Mouse (Mus musculus) right cerebral cortex, postnatal 4 days (tissue): ENCODE measurements around the gene H2-Q10.
"Not testable (repeated sequence)": the region's sequence is repeated elsewhere in the genome, so short reads cannot be mapped to it uniquely, and the experiment has no call there.

ENCODE experiments used
- DNase-seq: peaks from one replicate; pipeline ENCODE4 v3.0.0-alpha.2; 2022

H2-Q10 gene

DNA sequence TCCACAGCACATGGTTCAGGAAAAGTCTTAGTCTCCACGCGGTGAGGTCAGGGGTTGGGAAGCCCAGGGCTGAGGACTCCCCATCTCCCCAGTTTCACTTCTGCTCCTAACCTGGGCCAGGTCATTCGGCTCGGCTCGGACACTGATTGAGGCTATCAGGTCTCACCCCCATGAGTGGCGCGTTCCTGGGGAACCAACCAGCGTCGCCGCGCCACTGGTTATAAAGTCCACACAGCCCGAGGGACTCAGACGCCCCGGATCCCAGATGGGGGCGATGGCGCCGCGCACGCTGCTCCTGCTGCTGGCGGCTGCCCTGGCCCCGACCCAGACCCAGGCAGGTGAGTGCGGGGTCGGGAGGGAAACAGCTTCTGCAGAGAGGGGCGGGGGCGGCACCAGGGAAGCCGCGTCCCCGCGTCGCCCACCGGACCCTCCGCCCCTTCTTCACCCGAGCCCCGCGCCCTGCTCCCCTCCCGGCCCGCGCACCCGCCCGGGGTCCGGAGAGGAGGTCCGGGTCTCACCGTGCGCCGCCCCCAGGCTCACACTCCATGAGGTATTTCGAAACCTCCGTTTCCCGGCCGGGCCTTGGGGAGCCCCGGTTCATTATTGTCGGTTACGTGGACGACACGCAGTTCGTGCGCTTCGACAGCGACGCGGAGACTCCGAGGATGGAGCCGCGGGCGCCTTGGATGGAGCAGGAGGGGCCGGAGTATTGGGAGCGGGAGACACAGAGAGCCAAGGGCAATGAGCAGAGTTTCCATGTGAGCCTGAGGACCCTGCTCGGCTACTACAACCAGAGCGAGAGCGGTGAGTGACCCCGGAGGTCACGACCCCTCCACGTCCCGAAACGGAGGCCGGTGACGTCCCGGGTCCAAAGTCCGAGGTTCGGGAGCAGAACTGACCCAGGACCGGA is at the start of gene H2-Q10:
Gene H2-Q10 (plus strand): TSS at position 248 of the 910 bp plus-strand sequence.
- DNase-seq: peak; percentile 6

DNA sequence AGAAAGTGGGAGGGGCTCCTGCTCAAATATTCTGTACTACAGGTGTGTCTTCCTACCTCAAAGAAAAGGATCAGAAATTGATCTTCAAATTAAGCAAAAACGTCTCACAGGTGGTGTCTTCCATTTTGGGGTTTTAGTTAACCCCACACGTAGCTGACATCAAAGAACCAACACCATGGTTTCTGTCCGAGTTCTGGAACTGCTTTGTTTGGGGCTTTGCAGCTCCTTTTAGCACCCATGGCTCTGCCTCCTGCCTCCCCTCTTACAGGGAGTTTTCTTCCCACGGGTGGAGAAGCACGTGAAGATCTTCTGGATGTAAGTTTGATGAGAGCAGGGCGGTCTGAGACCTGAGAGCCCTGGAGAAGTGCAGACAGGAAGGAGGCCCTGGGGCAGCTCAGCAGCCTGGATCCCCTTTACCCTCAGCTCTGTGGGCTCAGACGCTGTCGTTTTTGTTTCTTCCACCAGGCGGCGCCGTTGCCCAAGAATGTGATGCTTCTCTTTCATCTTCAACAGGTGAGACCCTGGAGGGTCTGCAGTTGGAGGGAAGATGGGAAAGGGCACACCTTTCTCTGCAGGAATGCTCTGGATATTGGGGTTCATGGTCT is 49.6 kb upstream of the H2-Q10 start:
- DNase-seq: peak; percentile 85

DNA sequence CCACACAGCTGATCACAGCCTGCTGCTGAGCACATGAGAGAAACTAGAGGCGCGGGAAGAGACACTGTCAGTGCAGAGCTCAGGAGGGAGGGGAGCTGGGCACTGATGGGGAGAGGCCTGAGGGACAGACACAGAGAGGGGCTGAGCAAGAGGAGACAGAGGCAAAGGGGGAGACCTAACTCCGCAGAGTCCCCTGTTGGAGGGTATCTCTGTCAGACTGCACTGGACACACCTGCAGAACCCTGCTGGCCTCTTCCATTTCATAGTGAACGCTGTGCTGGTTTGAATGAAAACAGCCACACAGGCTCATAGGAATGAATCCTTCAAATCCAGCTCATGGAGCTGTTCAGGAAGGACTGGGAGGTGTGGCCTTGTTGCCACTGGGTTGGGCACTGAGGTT is 48.6 kb upstream of the H2-Q10 start:
- DNase-seq: not testable (repeated sequence)

DNA sequence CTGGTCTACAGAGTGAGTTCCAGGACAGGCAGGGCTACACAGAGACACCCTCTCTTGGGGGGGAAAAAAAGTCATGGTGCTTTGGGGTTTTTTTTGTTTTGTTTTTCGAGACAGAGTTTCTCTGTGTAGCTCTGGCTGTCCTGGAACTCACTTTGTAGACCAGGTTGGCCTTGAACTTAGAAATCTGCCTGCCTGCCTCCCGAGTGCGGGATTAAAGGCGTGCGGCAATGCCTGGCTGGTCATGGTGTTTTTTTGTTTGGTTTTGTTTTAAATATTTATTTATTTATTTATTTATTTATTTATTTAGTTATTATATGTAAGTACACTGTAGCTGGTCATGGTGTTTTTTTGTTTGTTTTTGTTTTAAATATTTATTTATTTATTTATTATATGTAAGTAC is 47.5 kb upstream of the H2-Q10 start:
- not testable (repeated sequence) for DNase-seq

DNA sequence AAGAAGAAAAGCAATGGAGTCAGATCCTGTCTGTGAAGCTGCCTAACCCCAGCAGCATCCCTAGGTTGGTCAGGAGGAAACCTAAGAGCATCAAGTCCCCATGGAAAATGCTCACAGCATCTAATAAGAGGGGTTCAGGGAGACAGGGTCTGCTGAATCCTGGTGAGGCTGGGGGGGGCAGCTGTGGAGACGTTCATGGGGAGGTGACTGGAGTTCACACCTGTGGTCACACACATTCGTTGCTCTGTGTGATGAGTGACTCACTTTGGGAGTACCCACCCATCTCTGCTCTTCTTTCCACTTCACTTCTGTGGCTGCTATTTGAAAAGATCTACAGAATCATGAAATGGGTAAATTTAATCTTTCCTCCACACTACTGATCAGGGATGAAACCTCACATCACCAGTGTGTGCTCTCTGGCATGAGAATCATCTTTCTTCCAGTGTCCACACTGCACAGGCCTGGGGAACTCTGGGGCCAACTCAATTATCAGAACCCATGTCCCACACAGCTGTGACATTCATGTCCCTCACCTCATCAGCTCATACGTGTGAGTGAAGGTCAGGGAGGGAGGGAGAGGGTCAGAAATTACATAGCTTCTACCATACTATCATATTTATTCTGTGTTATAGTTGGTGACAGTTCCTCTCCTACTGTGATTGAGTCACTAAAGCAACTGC is 46.6 kb upstream of the H2-Q10 start:
- not testable (repeated sequence) for DNase-seq

DNA sequence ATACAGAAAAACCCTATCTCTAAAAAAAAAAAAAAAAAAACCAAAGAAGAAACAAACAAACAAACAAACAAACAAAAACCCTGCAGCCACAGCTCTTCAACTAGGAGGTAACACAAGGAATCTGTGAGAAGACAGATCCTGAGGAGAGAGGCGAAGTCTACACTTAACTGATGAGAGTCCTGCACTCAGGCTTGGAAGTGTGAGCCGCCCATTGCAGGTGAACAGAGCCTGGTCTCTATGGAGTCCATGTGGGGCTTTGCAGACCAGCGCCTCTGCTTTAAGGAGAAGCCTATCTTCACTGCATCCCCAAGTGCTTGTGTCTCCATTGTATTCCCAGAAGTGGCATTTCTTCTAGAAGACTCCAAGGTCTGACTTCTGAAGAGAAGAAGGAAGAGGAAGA is 45.8 kb upstream of the H2-Q10 start:
- not testable (repeated sequence) for DNase-seq

DNA sequence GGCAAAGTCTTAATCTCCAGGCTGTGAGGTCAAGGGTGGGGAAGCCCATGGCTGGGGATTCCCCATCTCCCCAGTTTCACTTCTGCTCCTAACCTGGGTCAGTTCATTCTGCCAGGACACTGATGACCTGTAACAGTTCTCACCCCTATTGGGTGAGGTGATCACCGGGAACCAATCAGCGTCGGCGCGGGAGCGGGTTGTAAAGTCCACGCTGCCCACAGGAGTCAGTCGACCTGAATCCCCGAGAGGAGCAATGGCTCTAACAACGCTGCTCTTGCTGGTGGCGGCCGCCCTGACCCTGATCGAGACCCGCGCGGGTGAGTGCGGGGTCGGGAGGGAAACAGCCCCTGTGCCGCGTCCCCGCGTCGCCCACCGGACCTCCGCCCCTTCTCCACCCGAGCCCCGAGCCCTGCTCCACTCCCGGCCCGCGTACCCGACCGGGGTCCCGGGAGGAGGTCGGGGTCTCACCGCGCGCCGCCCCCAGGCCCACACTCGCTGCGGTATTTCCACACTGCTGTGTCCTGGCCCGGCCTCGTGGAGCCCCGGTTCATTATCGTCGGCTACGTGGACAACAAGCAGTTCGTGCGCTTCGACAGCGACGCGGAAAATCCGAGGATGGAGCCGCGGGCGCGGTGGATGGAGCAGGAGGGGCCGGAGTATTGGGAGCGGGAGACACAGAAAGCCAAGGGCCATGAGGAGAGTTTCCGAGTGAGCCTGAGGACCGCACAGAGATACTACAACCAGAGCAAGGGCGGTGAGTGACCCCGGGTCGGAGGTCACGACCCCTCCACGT is 45.1 kb upstream of the H2-Q10 start, which contains the start of gene H2-Q6:
Gene H2-Q6 (plus strand): TSS at position 227 of the 793 bp plus-strand sequence.
- DNase-seq: not testable (repeated sequence)

DNA sequence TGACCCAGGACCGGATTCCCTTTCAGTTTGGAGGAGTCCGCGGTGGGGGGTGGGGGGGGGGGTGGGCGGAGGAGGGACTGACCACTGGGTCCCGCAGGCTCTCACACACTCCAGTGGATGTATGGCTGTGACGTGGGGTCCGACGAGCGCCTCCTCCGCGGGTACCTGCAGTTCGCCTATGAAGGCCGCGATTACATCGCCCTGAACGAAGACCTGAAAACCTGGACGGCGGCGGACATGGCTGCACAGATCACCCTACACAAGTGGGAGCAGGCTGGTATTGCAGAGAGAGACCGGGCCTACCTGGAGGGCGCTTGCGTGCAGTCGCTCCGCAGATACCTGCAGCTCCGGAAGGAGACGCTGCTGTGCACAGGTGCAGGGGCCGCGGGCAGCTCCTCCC is 44.4 kb upstream of the H2-Q10 start:
- not testable (repeated sequence) for DNase-seq

DNA sequence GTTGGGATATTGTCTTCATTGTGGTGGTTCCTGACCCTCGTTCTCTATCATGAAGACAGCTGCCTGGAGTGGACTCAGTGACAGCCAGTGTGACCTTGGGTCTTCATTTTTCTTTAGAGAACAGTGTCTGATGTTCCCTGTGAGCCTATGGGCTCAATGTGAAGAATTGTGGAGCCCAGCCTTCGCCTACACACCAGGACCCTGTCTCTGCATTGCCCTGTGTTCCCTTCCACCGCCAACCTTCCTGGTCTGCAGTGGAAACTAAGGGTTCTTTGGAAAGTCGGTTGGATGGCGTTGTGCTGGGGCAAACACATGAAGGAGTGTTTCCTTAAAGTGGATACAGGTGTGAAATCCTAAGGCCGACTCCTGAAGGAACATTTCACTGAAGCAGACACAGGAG is 41.0 kb upstream of the H2-Q10 start:
- not testable (repeated sequence) for DNase-seq

DNA sequence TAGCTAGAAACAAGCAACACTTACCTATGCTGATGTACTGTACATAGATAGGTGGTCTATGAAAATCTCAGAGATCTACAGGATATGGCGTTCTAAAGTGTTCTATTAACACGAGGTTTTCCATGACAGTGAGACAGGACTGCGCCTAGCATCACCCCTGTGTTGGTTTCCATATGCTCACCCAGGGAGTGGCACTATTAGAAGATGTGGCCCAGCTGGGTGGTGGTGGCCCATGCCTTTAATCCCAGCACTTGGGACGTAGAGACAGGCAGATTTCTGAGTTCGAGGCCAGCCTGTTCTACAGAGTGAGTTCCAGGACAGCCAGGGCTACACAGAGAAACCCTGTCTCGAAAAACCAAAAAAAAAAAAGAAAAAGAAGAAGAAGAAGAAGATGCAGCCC is 39.2 kb upstream of the H2-Q10 start:
- DNase-seq: not testable (repeated sequence)

DNA sequence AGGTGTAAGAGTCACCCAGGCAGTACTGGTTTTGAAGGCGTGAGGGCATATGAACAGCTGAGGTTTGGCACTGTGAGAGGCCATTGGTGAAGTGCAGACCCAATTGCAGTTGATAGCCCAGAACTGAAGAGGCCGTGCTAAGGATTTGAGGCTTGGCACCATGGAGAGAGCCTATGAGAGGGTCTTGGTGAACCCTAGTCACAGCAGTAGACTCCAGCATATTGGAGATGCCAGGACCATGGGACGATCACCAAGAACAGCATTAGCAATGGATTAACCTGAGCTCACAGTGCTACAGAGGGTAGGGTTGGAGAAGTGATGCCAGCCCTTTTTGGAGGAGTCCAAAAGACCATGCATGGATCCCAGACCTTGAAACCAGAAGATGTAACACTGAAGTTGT is 37.7 kb upstream of the H2-Q10 start:
- DNase-seq: not testable (repeated sequence)

DNA sequence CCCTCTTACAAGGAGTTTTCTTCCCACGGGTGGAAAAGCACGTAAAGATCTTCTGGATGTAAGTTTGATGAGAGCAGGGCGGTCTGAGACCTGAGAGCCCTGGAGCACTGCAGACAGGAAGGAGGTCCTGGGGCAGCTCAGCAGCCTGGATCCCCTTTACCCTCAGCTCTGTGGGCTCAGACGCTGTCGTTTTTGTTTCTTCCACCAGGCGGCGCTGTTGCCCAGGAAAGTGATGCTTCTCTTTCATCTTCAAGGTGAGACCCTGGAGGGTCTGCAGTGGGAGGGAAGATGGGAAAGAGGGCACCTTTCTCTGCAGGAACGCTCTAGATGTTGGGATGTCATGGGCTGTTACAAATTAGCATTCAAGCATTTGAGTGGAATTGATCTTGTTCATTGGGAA is 35.1 kb upstream of the H2-Q10 start:
- peak; percentile 79 for DNase-seq

DNA sequence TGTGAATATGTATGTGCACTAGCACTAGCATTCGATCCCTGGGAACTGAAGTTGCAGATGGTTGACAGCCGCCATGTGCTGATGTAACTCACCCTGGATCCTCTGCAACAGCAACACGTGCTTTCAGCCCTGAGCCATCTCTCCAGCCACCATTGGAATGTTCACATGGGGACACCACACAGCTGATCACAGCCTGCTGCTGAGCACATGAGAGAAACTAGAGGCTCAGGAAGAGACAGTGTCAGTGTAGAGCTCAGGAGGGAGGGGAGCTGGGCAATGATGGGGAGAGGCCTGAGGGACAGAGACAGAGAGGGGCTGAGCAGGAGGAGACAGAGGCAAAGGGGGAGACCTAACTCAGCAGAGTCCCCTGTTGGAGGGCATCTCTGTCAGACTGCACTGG is 34.3 kb upstream of the H2-Q10 start:
- DNase-seq: not testable (repeated sequence)

DNA sequence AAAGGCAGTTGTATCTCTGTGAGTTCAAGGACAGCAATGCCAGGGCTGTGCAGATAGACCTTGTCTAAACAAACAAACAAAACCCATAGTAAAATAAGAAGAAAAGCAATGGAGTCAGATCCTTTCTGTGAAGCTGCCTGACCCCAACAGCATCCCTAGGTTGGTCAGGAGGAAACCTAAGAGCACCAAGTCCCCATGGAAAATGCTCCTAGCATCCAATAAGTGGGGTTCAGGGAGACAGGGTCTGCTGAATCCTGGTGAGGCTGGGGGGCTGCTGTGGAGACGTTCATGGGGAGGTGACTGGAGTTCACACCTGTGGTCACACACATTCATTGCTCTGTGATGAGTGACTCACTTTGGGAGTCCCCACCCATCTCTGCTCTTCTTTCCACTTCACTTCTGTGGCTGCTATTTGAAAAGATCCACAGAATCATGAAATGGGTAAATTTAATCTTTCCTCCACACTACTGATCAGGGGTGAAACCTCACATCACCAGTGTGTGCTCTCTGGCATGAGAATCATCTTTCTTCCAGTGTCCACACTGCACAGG is 32.4 kb upstream of the H2-Q10 start:
- not testable (repeated sequence) for DNase-seq

DNA sequence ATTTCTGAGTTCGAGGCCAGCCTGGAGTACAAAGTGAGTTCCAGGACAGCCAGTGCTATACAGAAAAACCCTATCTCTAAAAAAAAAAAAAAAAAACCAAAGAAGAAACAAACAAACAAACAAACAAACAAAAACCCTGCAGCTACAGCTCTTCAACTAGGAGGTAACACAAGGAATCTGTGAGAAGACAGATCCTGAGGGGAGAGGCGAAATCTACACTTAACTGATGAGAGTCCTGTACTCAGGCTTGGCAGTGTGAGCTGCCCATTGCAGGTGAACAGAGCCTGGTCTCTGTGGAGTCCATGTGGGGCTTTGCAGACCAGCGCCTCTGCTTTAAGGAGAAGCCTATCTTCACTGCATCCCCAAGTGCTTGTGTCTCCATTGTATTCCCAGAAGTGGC is 31.5 kb upstream of the H2-Q10 start:
- DNase-seq: not testable (repeated sequence)

DNA sequence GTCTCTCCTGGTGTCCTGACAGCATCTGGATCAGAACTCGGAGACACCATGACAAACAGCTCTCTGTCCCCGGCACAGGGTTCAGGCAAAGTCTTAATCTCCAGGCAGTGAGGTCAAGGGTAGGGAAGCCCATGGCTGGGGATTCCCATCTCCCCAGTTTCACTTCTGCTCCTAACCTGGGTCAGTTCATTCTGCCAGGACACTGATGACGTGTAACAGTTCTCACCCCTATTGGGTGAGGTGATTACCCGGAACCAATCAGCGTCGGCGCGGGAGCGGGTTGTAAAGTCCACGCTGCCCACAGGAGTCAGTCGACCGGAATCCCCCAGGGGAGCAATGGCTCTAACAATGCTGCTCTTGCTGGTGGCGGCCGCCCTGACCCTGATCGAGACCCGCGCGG is 31.0 kb upstream of the H2-Q10 start, which contains the start of gene H2-Q7:
Gene H2-Q7 (plus strand): TSS at position 271 of the 400 bp plus-strand sequence.
- peak; percentile 32 for DNase-seq

DNA sequence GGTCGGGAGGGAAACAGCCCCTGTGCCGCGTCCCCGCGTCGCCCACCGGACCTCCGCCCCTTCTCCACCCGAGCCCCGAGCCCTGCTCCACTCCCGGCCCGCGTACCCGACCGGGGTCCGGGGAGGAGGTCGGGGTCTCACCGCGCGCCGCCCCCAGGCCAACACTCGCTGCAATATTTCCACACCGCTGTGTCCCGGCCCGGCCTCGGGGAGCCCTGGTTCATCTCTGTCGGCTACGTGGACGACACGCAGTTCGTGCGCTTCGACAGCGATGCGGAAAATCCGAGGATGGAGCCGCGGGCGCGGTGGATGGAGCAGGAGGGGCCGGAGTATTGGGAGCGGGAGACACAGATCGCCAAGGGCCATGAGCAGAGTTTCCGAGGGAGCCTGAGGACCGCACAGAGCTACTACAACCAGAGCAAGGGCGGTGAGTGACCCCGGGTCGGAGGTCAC is 30.6 kb upstream of the H2-Q10 start:
- DNase-seq: peak; percentile 11

DNA sequence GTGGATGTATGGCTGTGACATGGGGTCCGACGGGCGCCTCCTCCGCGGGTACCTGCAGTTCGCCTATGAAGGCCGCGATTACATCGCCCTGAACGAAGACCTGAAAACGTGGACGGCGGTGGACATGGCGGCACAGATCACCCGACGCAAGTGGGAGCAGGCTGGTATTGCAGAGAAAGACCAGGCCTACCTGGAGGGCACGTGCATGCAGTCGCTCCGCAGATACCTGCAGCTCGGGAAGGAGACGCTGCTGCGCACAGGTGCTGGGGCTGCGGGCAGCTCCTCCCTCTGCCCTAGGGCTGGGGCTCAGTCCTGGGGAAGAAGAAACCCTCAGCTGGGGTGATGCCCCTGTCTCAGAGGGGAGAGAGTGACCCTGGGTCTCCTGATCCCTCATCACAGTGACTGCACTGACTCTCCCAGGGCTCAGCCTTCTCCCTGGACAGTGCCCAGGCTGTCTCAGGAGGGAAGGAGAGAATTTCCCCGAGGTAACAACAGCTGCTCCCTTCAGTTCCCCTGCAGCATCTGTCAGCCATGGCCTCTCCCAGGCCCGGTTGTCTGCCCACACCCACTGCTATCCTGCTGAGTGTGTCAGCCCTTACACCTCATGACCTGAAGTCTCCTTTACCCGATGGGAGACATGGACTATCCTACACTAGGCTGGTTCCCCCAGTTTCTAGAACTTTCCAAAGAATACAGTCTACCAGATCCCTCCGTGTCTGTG is 29.8 kb upstream of the H2-Q10 start:
- not testable (repeated sequence) for DNase-seq

DNA sequence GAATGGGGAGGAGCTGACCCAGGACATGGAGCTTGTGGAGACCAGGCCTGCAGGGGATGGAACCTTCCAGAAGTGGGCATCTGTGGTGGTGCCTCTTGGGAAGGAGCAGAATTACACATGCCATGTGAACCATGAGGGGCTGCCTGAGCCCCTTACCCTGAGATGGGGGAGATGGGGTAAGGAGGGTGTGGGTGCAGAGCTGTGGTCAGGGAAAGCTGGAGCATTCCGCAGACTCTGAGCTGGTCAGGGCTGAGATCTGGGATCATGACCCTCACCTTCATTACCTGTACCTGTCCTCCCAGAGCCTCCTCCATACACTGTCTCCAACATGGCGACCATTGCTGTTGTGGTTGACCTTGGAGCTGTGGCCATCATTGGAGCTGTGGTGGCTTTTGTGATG is 27.5 kb upstream of the H2-Q10 start:
- DNase-seq: not testable (repeated sequence)

DNA sequence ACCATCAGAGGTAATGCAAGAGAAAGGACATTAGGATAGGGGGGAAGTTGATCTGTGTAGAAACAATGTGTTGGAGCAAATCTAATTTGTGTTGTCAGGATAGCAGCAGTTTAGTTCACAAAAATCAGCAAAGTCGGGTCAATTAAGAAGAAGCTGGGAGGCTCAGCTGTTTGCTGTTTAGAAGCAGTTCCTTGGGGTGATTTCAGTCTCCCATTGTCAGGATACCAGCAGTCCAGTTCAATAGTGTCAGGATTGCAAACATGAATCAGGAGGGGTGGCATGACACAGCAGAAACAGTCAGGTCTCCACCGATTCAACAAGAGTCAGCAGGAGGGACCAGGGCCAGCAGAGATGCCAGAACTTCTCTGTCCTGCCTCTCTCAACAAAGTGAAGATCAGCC is 25.4 kb upstream of the H2-Q10 start:
- DNase-seq: not testable (repeated sequence)

DNA sequence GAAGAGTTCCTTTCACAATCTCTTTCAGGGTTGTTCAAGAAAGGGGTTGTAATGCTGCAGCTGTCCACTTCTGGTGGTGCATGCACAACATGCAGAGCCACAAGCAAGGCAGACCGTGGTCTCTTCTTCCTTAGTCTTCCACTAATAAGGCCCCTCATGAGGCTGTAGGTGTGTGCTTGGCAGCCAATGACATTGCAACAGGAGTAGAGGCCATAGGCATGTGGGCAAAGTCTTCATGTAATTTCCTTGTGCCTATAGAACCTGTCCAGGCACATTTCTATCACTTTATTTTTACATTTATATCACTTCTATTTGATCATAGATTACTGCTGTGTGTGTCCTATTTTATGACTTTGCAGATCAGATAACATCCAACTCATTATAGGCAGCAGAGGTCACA is 11.6 kb upstream of the H2-Q10 start:
- not testable (repeated sequence) for DNase-seq
